In the genomic region with DNA sequence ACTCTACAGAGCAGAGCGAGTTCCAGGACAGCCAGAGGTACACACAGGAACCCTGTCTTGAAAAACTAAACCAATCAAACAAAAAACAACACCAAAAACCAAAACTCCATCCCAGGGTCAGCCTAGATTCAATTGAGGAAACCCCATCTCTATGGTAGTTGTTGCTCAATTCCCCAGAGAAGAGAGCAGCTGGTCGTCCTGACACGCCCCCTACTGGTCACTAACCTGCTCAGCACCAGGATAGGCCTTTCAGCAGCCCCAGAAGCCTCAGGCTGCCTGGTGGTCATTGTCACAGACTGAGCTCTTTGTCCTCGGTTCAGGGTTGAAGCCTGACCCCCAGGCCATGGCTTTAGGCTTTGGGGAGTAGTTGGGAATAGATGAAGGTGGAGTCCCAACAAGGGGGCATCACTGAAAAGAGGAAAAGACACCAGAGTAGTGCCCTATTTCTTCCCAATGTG, we compare ENCODE assay signal across 8 mouse cellular contexts. TPM values are rescaled to one million over a fixed set of nuclear protein-coding genes. Genes with fewer than 3 reads are reported as not detected.
DNase-seq lines count a peak whose midpoint lies in the region; ATAC-seq and TF ChIP-seq lines count a peak whose summit lies in the region.

A gene (minus strand): TSS at position 408 of the 458 bp plus-strand sequence.

- H3K27ac ChIP-seq in embryonic fibroblast, embryonic 13.5 days (ENCODE audit: insufficient read depth, low read length) = no peak within 1 kb of the TSS
- peak within 1 kb of the TSS; percentile 63 for H3K27ac ChIP-seq in heart, embryonic 16.5 days (ENCODE audit: low read length)
- peak within 1 kb of the TSS; percentile 84 for H3K27ac ChIP-seq in lung, embryonic 15.5 days
- H3K27ac ChIP-seq in neural tube, embryonic 15.5 days (replicated peaks) = no peak within 1 kb of the TSS; the same call in 1 of the 2 replicates

- no peak for ATAC-seq in heart, embryonic 16.5 days (replicated peaks; ENCODE audit: extremely low read depth, insufficient read depth, low FRiP score)
- no peak for ATAC-seq in lung, embryonic 15.5 days (ENCODE audit: borderline replicate concordance, extremely low read depth, low FRiP score, low TSS enrichment)
- no peak for ATAC-seq in neural tube, embryonic 15.5 days (ENCODE audit: low FRiP score)

- peaks cover 5% of the 10 kb centered on the region; the same call in 1 of the 2 replicates for H3K9me3 ChIP-seq in heart, embryonic 16.5 days (replicated peaks; ENCODE audit: control insufficient read depth, low read length)
- no peaks in the 10 kb centered on the region for H3K9me3 ChIP-seq in lung, embryonic 15.5 days
- no peaks in the 10 kb centered on the region for H3K9me3 ChIP-seq in neural tube, embryonic 15.5 days (replicated peaks)

- no peak for TF ChIP-seq POLR2A in embryonic fibroblast, embryonic 13.5 days (IDR thresholded peaks at IDR 0.05; ENCODE audit: low read depth, low read length)

- H3K4me3 ChIP-seq in embryonic fibroblast, embryonic 13.5 days (ENCODE audit: insufficient read depth, low read length) = no peak within 1 kb of the TSS
- H3K4me3 ChIP-seq in heart, embryonic 16.5 days (ENCODE audit: low read length) = no peak within 1 kb of the TSS
- H3K4me3 ChIP-seq in lung, embryonic 15.5 days = no peak within 1 kb of the TSS
- no peak within 1 kb of the TSS for H3K4me3 ChIP-seq in neural tube, embryonic 15.5 days (replicated peaks)

- peak; percentile 37; the same call in 1 of the 2 replicates for TF ChIP-seq CTCF in embryonic fibroblast, embryonic 13.5 days (IDR thresholded peaks at IDR 0.05; ENCODE audit: borderline replicate concordance, insufficient read depth, low read length)

- WGBS in heart, embryonic 16.5 days = 28% methylated on average over 4 of the region's 4 CpGs
- 15% methylated on average over 4 of the region's 4 CpGs for WGBS in lung, embryonic 15.5 days
- WGBS in neural tube, embryonic 15.5 days = 26% methylated on average over 4 of the region's 4 CpGs

- H3K4me2 ChIP-seq in heart, embryonic 16.5 days (ENCODE audit: low read depth, low read length) = no peak within 1 kb of the TSS
- H3K4me2 ChIP-seq in lung, embryonic 15.5 days = no peak within 1 kb of the TSS
- no peak within 1 kb of the TSS for H3K4me2 ChIP-seq in neural tube, embryonic 15.5 days

- no peaks in the 10 kb centered on the region for H3K27me3 ChIP-seq in heart, embryonic 16.5 days (ENCODE audit: control insufficient read depth, insufficient read depth, low read length)
- no peaks in the 10 kb centered on the region for H3K27me3 ChIP-seq in lung, embryonic 15.5 days
- H3K27me3 ChIP-seq in neural tube, embryonic 15.5 days (replicated peaks) = no peaks in the 10 kb centered on the region

- H3K9ac ChIP-seq in heart, embryonic 16.5 days (ENCODE audit: low read length) = no peak within 1 kb of the TSS
- H3K9ac ChIP-seq in lung, embryonic 15.5 days = no peak within 1 kb of the TSS
- H3K9ac ChIP-seq in neural tube, embryonic 15.5 days (replicated peaks) = no peak within 1 kb of the TSS

- DNase-seq in CD4-positive, CD25-positive, alpha-beta regulatory T cell, adult 2 months (ENCODE audit: low read depth, low spot score) = peak; percentile 84
- DNase-seq in ZHBTc4 (ENCODE audit: low read depth, low spot score) = peak; percentile 88
- peak; percentile 54 to 72 for DNase-seq in kidney, postnatal 4 days
- DNase-seq in right cerebral cortex, adult 2 months (ENCODE audit: low spot score in 2 of 2) = no peak

- H3K36me3 ChIP-seq in heart, embryonic 16.5 days (ENCODE audit: control insufficient read depth, insufficient read depth) = no peaks in the 10 kb centered on the region
- no peaks in the 10 kb centered on the region for H3K36me3 ChIP-seq in lung, embryonic 15.5 days
- H3K36me3 ChIP-seq in neural tube, embryonic 15.5 days = no peaks in the 10 kb centered on the region

- 0 out of 2 replicates have a peak, but pooled peaks cover 2% of the 10 kb centered on the region for H3K4me1 ChIP-seq in embryonic fibroblast, embryonic 13.5 days (ENCODE audit: control insufficient read depth, insufficient read depth, low read length)
- H3K4me1 ChIP-seq in heart, embryonic 16.5 days (ENCODE audit: control insufficient read depth, insufficient read depth, low read length) = peaks cover 10% of the 10 kb centered on the region
- H3K4me1 ChIP-seq in lung, embryonic 15.5 days = peaks cover 26% of the 10 kb centered on the region
- peaks cover 24% of the 10 kb centered on the region for H3K4me1 ChIP-seq in neural tube, embryonic 15.5 days

RNA-seq across cellular contexts. Expression of the gene that starts here (rescaled TPM):
- polyA plus RNA-seq in embryonic fibroblast, embryonic 13.5 days (2011; ENCODE audit: insufficient read length, low read depth, missing spikeins) = 103 and 112 TPM in 2 replicates
- polyA plus RNA-seq in heart, embryonic 16.5 days (2015; fragmentation: Nextera tagmentation; extraction: Ambion mirVana) = 98.6 and 99.1 TPM in 2 replicates
- polyA plus RNA-seq in lung, embryonic 15.5 days (2015; fragmentation: Nextera tagmentation; extraction: Ambion mirVana) = 180 and 187 TPM in 2 replicates
- polyA plus RNA-seq in neural tube, embryonic 15.5 days (2015; fragmentation: Nextera tagmentation; extraction: Ambion mirVana) = 173 and 184 TPM in 2 replicates

Comparison
In these comparisons a context has a peak if more than half of its experiments do, and no peak if none do; other contexts are left out.
1. DNase-seq: peak in CD4-positive, CD25-positive, alpha-beta regulatory T cell, adult 2 months (single experiment), ZHBTc4 (single experiment) and kidney, postnatal 4 days (2 of 2); none in right cerebral cortex, adult 2 months (0 of 2).
2. H3K27ac ChIP-seq: peak in heart, embryonic 16.5 days (single experiment) and lung, embryonic 15.5 days (single experiment); none in embryonic fibroblast, embryonic 13.5 days (single experiment) and neural tube, embryonic 15.5 days (single experiment).